ENCODE assay signal across 31 mouse cellular contexts in the genomic region with DNA sequence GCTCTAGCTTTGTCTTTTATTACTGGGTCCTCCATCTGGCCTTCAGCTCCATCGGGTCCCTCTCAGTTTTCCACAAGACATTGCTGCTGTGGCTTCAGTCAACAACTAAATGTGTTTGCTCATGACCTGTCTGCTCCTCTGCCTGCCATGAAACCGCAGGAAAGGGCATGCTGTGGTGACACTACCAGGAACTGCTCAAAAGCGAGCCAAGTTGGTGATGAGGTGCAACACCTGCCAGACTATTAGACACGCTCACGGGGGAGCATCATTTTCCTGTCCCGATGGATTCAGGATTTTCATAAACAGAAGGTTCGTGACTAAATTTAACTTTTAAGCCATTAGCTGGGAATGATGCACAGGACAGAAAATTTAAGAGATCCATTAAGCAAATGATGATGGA. TPM values are rescaled to one million over a fixed set of nuclear protein-coding genes. Genes with fewer than 3 reads are reported as not detected.
"Had no signal": no experiment of that assay in that cellular context is flagged by ENCODE, and none has a peak within 500 bp of the region (broad histone marks: within the 10 kb centered on the region; RNA-seq: fewer than 3 reads in every experiment).

No protein-coding gene starts in this region.

- H3K4me3 ChIP-seq: embryonic facial prominence, embryonic 10.5 days; embryonic facial prominence, embryonic 12.5 days; embryonic facial prominence, embryonic 13.5 days; embryonic facial prominence, embryonic 15.5 days; erythroblast, embryonic 14.5 days; forebrain, embryonic 10.5 days; forebrain, embryonic 12.5 days; forebrain, embryonic 13.5 days; forebrain, embryonic 15.5 days; gastrocnemius, adult 2 months; heart, adult 2 months had no signal

- H3K4me2 ChIP-seq: embryonic facial prominence, embryonic 12.5 days; embryonic facial prominence, embryonic 13.5 days; embryonic facial prominence, embryonic 15.5 days; forebrain, embryonic 12.5 days; forebrain, embryonic 13.5 days; forebrain, embryonic 15.5 days had no signal

- DNase-seq: cerebellum, adult 8-10 months; cerebellum, adult 9-10 months; cerebellum, adult 9-11 months; cerebellum, postnatal 10 days; cerebellum, postnatal 14 days; cerebellum, postnatal 25 days; cerebellum, postnatal 36 days; embryo, embryonic 11 days; forebrain, postnatal 0 days; gastrocnemius, adult 2 months; gastrocnemius, postnatal 10 days; gastrocnemius, postnatal 14 days; gastrocnemius, postnatal 25 days; gastrocnemius, postnatal 36 days; heart, adult 11 months; heart, adult 18-20 months; heart, adult 2 months had no signal

- H3K36me3 ChIP-seq: embryonic facial prominence, embryonic 10.5 days; embryonic facial prominence, embryonic 12.5 days; embryonic facial prominence, embryonic 13.5 days; embryonic facial prominence, embryonic 15.5 days; forebrain, embryonic 10.5 days; forebrain, embryonic 12.5 days; forebrain, embryonic 15.5 days had no signal

- H3K27me3 ChIP-seq: embryonic facial prominence, embryonic 12.5 days; embryonic facial prominence, embryonic 13.5 days; embryonic facial prominence, embryonic 15.5 days; forebrain, embryonic 12.5 days; forebrain, embryonic 13.5 days; forebrain, embryonic 15.5 days had no signal

RNA-seq across cellular contexts. Expression of a gene that starts 16.3 kb away (rescaled TPM):
- polyA plus RNA-seq: cortical plate, adult 2 months; embryonic facial prominence, embryonic 10.5 days; embryonic facial prominence, embryonic 11.5 days; embryonic facial prominence, embryonic 12.5 days; embryonic facial prominence, embryonic 13.5 days; embryonic facial prominence, embryonic 15.5 days; erythroblast, embryonic 14.5 days; forebrain, embryonic 10.5 days; forebrain, embryonic 11.5 days; forebrain, embryonic 12.5 days; forebrain, embryonic 13.5 days; forebrain, embryonic 14.5 days; frontal cortex, adult 2 months; heart, adult 2 months had no signal
